In the genomic region with DNA sequence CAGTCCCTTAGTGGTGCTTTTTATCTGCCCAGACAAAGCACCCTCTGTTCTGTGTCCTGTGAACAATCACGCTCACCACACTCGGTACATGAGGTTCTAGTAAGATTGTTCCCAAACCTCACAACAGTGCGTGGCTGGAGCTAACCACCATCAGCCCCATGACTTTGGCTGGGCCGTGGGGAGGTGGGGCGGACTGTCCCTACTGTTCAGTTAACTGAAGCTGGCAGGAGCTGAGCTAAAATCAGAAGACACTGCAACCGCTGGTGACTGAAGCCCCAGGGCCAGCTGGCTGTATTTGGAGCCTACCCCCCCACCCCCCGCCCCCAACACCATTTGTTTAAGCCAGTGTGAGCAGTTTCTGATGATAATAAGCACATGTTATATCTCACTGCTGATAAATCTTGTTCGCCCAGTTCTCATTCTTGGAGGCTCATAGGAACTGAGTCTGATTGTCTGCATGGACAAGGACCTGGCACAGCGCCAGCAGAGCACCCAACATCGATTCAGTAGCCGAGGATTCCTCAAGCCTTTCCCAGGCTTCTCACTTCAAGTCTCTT, we compare ENCODE assay signal across 7 mouse cellular contexts. TPM values are rescaled to one million over a fixed set of nuclear protein-coding genes. Genes with fewer than 3 reads are reported as not detected.
A peak's percentile ranks its signal among the peaks of the same experiment; 100 is the strongest.
DNase-seq lines count a peak whose midpoint lies in the region; ATAC-seq and TF ChIP-seq lines count a peak whose summit lies in the region.

No protein-coding gene starts in this region.

- no peak for ATAC-seq in activated CD4-positive, CD25-positive, alpha-beta regulatory T cell, adult 4 months

- no peak for TF ChIP-seq CTCF in heart, adult 2 months (IDR thresholded peaks at IDR 0.05)

- 0 out of 2 replicates have a peak, but pooled peaks have one; percentile 30 for TF ChIP-seq EP300 in heart, adult 2 months (IDR thresholded peaks at IDR 0.05; ENCODE audit: insufficient read depth, low read depth, low read length)

- WGBS in heart, adult 2 months, result 41% methylated on average over 11 of the region's 11 CpGs

- DNase-seq in retina, postnatal 1 day, result peak; percentile 73
- DNase-seq in retina, embryonic 14.5 days (ENCODE audit: low spot score), result no peak
- peak; percentile 45 to 46 for DNase-seq in heart, adult 2 months
- peak; percentile 41 to 56 for DNase-seq in left cerebral cortex, adult 18-20 months (ENCODE audit: low spot score in 2 of 2)
- DNase-seq in right cerebral cortex, adult 18-20 months, result peak; percentile 75
- DNase-seq in spleen, postnatal 36 days (ENCODE audit: low spot score in 2 of 2), result no peak

- TF ChIP-seq POLR2A in heart, adult 2 months (IDR thresholded peaks at IDR 0.05; ENCODE audit: insufficient read depth, low read depth, low read length), result no peak

- intact Hi-C loops in heart, adult 2 months (cut with DNase I), result no loop called here

- H3K79me2 ChIP-seq in heart, adult 2 months (replicated peaks; ENCODE audit: control insufficient read depth, insufficient read depth, low read length), result no peaks in the 10 kb centered on the region

- no peaks in the 10 kb centered on the region for H3K27me3 ChIP-seq in heart, adult 2 months (ENCODE audit: control insufficient read depth, insufficient read depth, low read length)

- no peak overlapping the region for H3K9ac ChIP-seq in heart, adult 2 months (ENCODE audit: low read depth, low read length)

- H3K27ac ChIP-seq in heart, adult 2 months, result peak overlapping the region; percentile 4; the same call in 1 of the 2 replicates

- H3K4me1 ChIP-seq in heart, adult 2 months (ENCODE audit: control insufficient read depth, insufficient read depth, low read length), result peaks cover 5% of the 10 kb centered on the region; the same call in 1 of the 2 replicates

- peaks cover 11% of the 10 kb centered on the region for H3K36me3 ChIP-seq in heart, adult 2 months (ENCODE audit: control insufficient read depth, insufficient read depth, low read length)

- no peak overlapping the region for H3K4me3 ChIP-seq in heart, adult 2 months

RNA-seq across cellular contexts. Expression of a gene that starts 23.3 kb away (rescaled TPM):
- total RNA-seq in heart, adult 2 months (2021), result 100 to 1,000 TPM in 1 of 2 experiments, 10 to 100 TPM in 1; 85.8 to 101 TPM
- polyA plus RNA-seq in heart, adult 2 months (2012; rRNA removed), result 70.1 and 94.1 TPM in 2 replicates
- 10 to 100 TPM; 53.7 to 54.9 TPM for total RNA-seq in left cerebral cortex, adult 18-20 months (2021)
- 10 to 100 TPM; 21.3 to 23.5 TPM for polyA plus RNA-seq in activated CD4-positive, CD25-positive, alpha-beta regulatory T cell, adult 4 months (2017; shearing (Covaris generic))

RNA-seq across cellular contexts. Expression of a gene that starts 34.3 kb away (rescaled TPM):
- total RNA-seq in heart, adult 2 months (2021), result 10 to 100 TPM; 68.6 to 80.4 TPM
- polyA plus RNA-seq in heart, adult 2 months (2012; rRNA removed), result 20.4 and 37.3 TPM in 2 replicates
- total RNA-seq in left cerebral cortex, adult 18-20 months (2021), result 100 to 1,000 TPM in 1 of 2 experiments, 10 to 100 TPM in 1; 99.4 to 102 TPM
- polyA plus RNA-seq in activated CD4-positive, CD25-positive, alpha-beta regulatory T cell, adult 4 months (2017; shearing (Covaris generic)), result 10 to 100 TPM; 26.7 to 38.7 TPM

RNA-seq across cellular contexts. Expression of a gene that starts 56.9 kb away (rescaled TPM):
- 10 to 100 TPM; 22.6 to 27.0 TPM for total RNA-seq in heart, adult 2 months (2021)
- polyA plus RNA-seq in heart, adult 2 months (2012; rRNA removed), result 16.8 and 20.6 TPM in 2 replicates
- 1 to 10 TPM; 6.8 to 7.5 TPM for total RNA-seq in left cerebral cortex, adult 18-20 months (2021)
- polyA plus RNA-seq in activated CD4-positive, CD25-positive, alpha-beta regulatory T cell, adult 4 months (2017; shearing (Covaris generic)), result under 1 TPM in 1 of 2 experiments, not detected in 1; 0.22 TPM

Comparison
In these comparisons a context has a peak if more than half of its experiments do, and no peak if none do; other contexts are left out.
1. DNase-seq: peak in retina, postnatal 1 day (single experiment), heart, adult 2 months (2 of 2), left cerebral cortex, adult 18-20 months (2 of 2) and right cerebral cortex, adult 18-20 months (single experiment); none in retina, embryonic 14.5 days (single experiment) and spleen, postnatal 36 days (0 of 2).